Mouse (Mus musculus) C2C12 (cell line): ENCODE measurements at regions not wholly inside any gene's neighbourhood (a gene's known extent, or its start where the extent isn't known, plus 50 kb on each side); places are given as distances from the start of the nearest gene placed in this dataset.

ENCODE experiments used
- CEBPB ChIP-seq: IDR thresholded peaks from one replicate; pipeline ENCODE4 v1.6.1; 2011; ENCODE audit warnings: low read depth, mild to moderate bottlenecking, control low read depth, moderate library complexity
- CTCF ChIP-seq: IDR thresholded peaks from one replicate; pipeline ENCODE4 v1.5.1; 2011; ENCODE audit not compliant: control insufficient read depth, insufficient read depth, insufficient read length
- FOSL1 ChIP-seq: IDR thresholded peaks from one replicate; pipeline ENCODE4 v1.8.0; 2011; ENCODE audit warnings: mild to moderate bottlenecking, low read length; ENCODE audit not compliant: poor library complexity, insufficient read depth, severe bottlenecking
- MAX ChIP-seq: IDR thresholded peaks from one replicate; pipeline ENCODE4 v1.6.1; 2011; ENCODE audit warnings: mild to moderate bottlenecking, control low read depth
- MYOD1 ChIP-seq: IDR thresholded peaks from one replicate; pipeline ENCODE4 v1.6.1; 2011; ENCODE audit warnings: low read depth; ENCODE audit not compliant: control insufficient read depth, insufficient read length
- MYOG ChIP-seq: IDR thresholded peaks from one replicate; pipeline ENCODE4 v1.6.1; 2011; ENCODE audit not compliant: control insufficient read depth, insufficient read length; ENCODE audit errors: extremely low read depth
- USF1 ChIP-seq: IDR thresholded peaks from one replicate; pipeline ENCODE4 v1.6.1; 2011; ENCODE audit warnings: low read depth, mild to moderate bottlenecking, control low read depth, moderate library complexity

- no peak for TF ChIP-seq CEBPB
- TF ChIP-seq CTCF = no peak
- no peak for TF ChIP-seq MYOG
- TF ChIP-seq MAX = no peak
- TF ChIP-seq USF1 = no peak
- no peak for TF ChIP-seq MYOD1
- TF ChIP-seq FOSL1 = no peak
Measured at GRCm38 (mm10) chr15:97619764-97620163, 85.9 kb downstream of the Rpap3 start.
